Mouse (Mus musculus) c-Kit-negative CD71-positive TER-119-positive erythroid progenitor cells, embryonic 14.5 days (primary cell): Measurements from ENCODE around the gene Crim1.
A peak's percentile ranks its signal among the peaks of the same experiment; 100 is the strongest.

Source experiments
- DNase-seq: peaks from one replicate; pipeline ENCODE4 v3.0.0-alpha.2; 2013; ENCODE audit warnings: low read depth, low spot score

Crim1 gene

GRCm38 (mm10) chr17:78199626-78200560 is at the start of gene Crim1:
TSS of gene Crim1 (plus strand) at chr17:78200248.
- no peak for DNase-seq

GRCm38 (mm10) chr17:78151479-78152282 is 48.4 kb upstream of the Crim1 start:
- no peak for DNase-seq

DNA sequence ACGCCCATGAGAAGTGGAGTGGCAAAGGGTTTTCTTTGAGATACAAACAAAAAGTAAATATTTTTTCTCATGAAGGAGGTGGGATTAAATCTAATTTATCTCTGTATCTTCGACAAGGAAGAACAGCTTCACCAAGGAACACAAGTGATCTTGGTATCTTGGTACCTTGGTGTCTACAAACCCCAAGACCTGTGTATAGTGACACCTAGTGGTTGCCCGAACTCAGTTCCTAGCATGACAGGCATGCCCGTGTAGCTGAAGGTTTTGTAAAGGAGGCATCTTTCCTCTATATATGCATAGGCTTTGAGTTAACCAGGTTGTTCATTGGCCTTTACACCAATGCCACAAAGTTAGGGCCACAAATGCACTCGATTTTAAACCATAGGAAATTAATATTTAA is 36.8 kb upstream of the Crim1 start:
- peak; percentile 16 for DNase-seq

GRCm38 (mm10) chr17:78163724-78164236 is 36.3 kb upstream of the Crim1 start:
- DNase-seq = no peak

DNA sequence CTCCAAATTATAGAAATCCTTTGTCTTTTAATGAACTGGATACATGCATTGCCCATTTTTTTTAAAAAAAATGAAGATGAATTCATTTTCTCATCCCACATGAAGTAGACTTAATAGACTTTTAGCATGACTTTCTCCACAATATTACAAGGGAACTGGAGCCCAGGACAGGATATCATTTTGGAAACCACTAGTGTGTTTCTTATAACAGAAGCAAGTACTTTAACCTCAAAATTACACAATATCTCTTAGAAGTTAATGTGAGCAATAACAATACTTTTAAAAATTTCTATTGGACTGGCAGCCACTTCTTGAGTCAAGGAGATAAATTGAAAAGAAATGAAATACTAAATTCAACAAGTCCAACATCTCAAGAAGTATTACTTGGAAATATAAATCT is 34.2 kb upstream of the Crim1 start:
- no peak for DNase-seq

GRCm38 (mm10) chr17:78166566-78166965 is 33.5 kb upstream of the Crim1 start:
- DNase-seq = no peak

GRCm38 (mm10) chr17:78172371-78172770 is 27.7 kb upstream of the Crim1 start:
- no peak for DNase-seq

GRCm38 (mm10) chr17:78180766-78181165 is 19.3 kb upstream of the Crim1 start:
- no peak for DNase-seq

DNA sequence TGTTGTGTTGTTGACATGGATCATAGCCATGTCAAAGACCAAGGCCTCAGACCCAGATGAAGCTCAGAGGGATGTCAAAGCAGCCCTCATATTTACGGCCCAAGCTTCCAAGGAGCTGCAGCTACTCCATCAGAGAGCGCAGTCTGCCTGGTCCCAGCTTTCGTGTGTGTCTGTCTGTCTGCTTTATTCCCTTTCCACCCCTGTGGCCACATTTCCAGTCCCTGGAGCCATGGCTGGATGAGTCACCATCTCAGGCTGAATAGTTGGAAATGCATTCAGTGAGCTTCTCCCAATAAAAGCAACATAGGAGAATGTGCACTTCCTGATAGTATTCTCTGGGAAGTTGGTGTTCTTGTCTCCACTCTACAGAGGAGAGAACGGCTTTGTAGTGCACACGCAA is 3.9 kb upstream of the Crim1 start:
- no peak for DNase-seq

- DNase-seq = no peak
Observed at GRCm38 (mm10) chr17:78197111-78197510, 2.9 kb upstream of the Crim1 start.

DNA sequence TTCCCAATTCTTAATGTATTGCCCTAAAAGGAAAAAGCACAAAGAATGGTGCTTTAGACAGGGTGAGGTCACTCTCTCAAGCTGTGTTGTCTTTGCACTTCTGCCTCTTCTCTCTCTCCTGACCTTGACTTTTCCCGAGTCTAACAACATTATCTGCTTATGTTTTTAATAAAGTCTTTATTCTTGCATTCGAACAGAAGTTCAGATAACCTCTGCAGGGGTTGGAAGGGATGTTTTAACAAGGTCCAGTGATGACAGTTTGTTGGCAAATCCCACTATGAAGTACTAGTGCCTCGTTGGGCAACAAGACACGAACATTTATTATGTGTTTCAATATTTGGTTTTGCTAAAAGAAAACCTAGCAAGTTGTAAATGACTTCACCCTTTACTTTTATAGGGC is 1.9 kb upstream of the Crim1 start:
- DNase-seq = no peak

- DNase-seq = no peak
Observed at GRCm38 (mm10) chr17:78198820-78199219, 1.2 kb upstream of the Crim1 start.

- no peak for DNase-seq
Observed at GRCm38 (mm10) chr17:78199231-78199625, 820 bp upstream of the Crim1 start.

DNA sequence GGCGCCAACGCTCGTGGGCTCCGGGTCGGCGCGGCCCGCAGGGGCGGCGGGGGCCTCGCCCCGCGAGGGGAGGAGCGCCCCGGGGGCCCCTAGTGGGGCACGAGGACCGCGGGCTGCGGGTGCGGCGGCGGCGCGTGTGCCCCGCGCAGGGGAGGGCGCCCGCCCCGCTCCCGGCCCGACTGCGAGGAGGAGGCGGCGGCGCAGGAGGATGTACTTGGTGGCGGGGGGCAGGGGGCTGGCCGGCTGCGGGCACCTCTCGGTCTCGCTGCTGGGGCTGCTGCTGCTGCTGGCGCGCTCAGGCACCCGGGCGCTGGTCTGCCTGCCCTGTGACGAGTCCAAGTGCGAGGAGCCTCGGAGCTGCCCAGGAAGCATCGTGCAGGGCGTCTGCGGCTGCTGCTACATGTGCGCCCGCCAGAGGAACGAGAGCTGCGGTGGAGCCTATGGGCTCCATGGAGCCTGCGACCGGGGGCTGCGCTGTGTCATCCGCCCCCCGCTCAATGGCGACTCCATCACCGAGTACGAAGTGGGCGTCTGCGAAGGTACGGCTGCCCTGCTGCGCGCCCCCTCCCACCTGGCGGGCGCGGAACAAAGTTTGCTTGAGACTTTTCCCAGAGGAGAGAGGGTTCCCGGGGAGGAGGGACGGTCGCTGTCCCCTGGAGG is 643 bp downstream of the Crim1 start:
- no peak for DNase-seq

DNA sequence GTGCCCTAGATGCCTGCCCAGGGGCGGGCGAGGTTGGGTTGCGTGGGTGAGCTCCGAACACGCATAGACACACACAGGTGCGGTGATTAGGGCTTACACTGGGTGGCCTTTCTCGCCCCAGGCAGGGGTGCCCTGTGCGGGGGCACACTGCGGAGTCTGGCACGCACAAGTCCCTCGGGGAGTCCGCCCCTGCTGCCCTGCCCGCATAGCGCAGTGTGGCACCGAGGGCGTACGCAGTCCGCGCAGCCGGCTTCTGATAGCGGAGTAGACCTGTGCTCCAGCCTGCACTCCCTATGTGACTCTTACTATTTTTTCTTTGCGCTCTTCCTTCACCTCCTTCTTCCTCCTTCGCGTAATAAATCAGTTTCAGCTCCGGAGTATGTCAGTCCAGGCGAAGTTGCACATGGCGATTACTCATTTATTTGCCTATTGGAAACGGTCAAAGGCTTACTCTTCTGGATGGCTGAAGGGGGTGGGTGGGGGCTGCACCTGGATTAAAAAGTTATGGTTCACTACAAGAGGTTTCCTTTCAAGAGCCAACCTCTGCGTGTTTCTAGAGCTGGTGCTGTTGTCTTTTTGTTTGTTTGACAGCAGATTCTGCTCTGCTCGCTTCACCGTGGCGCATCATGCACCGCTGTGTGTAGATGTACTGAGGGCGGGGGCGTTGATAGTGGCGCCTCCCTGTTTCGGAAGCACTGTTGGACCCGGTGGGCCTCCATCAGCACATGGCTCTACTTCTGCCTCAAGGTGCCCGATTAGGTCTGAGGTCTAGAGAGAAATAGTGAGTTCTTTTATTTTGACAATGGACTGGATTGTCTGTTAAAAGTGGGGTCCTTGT is 1.4 kb downstream of the Crim1 start:
- DNase-seq = no peak

GRCm38 (mm10) chr17:78202221-78202620 is 2.2 kb downstream of the Crim1 start:
- DNase-seq = no peak

GRCm38 (mm10) chr17:78202756-78203155 is 2.7 kb downstream of the Crim1 start:
- no peak for DNase-seq

DNA sequence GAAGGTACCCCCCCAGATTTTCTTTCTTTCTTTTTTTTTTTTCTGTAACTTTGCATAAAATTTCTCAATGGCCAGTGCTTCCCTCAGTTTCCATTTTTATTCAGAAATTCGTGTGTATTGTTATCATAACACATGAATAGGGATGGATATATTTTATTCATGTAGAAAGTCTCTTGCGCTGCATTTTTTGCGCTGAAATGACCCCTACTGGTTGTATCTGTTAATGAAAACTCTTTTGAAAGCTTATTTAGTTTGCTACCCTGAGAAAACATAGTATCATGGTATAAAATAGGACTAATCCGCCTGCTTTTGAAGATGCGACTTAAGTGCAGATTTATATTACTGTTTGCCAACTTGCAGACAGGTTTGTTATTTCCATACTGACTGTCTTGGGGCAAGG is 3.4 kb downstream of the Crim1 start:
- DNase-seq = no peak

GRCm38 (mm10) chr17:78206421-78206820 is 6.4 kb downstream of the Crim1 start:
- DNase-seq = no peak

- no peak for DNase-seq
Observed at GRCm38 (mm10) chr17:78207246-78207645, 7.2 kb downstream of the Crim1 start.

DNA sequence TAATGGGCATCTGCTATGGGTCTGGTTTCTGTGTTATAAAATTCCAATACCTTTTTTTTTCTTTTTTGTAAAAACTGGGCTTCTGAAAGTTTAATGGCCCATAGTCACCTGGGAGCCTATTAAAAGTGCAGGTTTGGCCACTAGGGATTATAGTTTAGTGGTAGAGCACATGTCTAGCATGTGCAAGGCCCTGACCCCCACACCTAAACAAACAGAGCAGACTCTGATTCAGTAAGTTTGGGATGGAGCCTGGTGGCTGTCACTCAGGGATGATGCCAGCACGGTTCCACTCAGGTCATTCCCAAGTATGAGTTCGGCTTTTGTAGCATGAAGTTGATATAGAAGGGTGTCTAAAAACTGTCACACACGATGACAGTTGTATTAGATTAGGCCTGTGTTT is 8.8 kb downstream of the Crim1 start:
- no peak for DNase-seq
